Mouse (Mus musculus) midbrain, embryonic 12.5 days (tissue): ENCODE results near the gene Dcst1. TPM values are rescaled to one million over a fixed set of nuclear protein-coding genes. Genes with fewer than 3 reads are reported as not detected.

Source experiments
- ATAC-seq: fragments of 200-750 bp; cut with Nextera tagmentation; 2 replicates; pipeline ENCODE4 v1.8.0; 2017; ENCODE audit warnings: low read depth, moderate TSS enrichment, moderate library complexity; ENCODE audit not compliant: low FRiP score
- H3K27ac ChIP-seq: fragments of 300-500 bp; sonication (generic); replicated peaks from 2 replicates; pipeline ENCODE4 v1.5.1; 2016; ENCODE audit warnings: mild to moderate bottlenecking
- H3K27me3 ChIP-seq: fragments of 300-500 bp; sonication (generic); 2 replicates; pipeline ENCODE4 v1.6.1; 2016; ENCODE audit warnings: mild to moderate bottlenecking
- H3K36me3 ChIP-seq: fragments of 300-500 bp; sonication (generic); 2 replicates; pipeline ENCODE4 v1.6.1; 2016
- H3K4me1 ChIP-seq: fragments of 300-500 bp; sonication (generic); 2 replicates; pipeline ENCODE4 v1.6.1; 2016
- H3K4me2 ChIP-seq: fragments of 300-500 bp; sonication (generic); replicated peaks from 2 replicates; pipeline ENCODE4 v1.6.1; 2016; ENCODE audit warnings: mild to moderate bottlenecking, moderate library complexity
- H3K4me3 ChIP-seq: fragments of 300-500 bp; sonication (generic); 2 replicates; pipeline ENCODE4 v1.5.1; 2016; ENCODE audit warnings: mild to moderate bottlenecking
- H3K9ac ChIP-seq: fragments of 300-500 bp; sonication (generic); replicated peaks from 2 replicates; pipeline ENCODE4 v1.6.1; 2016; ENCODE audit warnings: mild to moderate bottlenecking, moderate library complexity
- H3K9me3 ChIP-seq: fragments of 300-500 bp; sonication (generic); 2 replicates; pipeline ENCODE4 v1.6.1; 2016; ENCODE audit warnings: mild to moderate bottlenecking
- whole genome bisulfite sequencing: fragments of 180-500 bp; shearing (Covaris S2); methylation state at CpG from one replicate; pipeline ENCODE4 v1.1.7; 2016; 5-methylcytosine and 5-hydroxymethylcytosine counted together
- polyA plus RNA-seq: library from polyadenylated mRNA; unstranded; fragments of >200 nt; fragmentation: Nextera tagmentation; extraction: Ambion mirVana; gene quantifications from 2 replicates; pipeline ENCODE4 v1.2.1, GENCODE M21; 2016

Gene Dcst1
- polyA plus RNA-seq, 1 experiment from 2014 or later: 0.20 TPM

DNA sequence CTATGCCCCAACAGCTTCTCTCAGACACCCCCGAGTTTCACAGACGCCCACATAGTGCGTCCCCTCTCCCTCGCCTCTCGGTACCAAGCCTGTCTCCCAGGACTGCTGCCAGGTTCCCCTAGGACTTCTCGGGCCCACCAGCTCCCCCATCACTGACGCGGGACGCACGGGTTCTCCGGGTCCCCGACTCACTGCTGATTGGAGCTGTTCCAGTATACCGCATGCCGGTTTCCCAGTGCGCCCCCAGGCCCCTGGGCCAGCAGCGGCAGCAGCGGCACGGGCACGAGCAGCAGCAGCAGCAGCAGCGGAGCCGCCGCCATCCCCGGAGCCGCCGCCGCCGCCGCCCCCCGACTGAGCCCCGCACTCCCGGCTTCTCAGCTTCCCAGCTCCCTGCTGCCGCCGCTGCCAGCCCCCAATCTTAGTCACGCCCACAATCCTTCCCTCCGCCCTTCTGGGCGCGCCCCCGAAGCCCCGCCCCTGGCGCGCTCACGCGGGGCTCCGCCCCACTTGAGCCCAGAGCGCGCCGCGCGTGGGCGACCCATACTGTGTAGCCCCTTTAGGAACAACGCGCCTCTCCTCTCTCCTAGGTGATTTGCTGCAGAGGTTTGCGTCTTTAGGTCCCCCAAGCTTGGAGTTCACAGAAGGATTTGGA lies 42.4 kb downstream of the Dcst1 start, which contains the start of gene Efna3:
Gene Efna3, minus strand, starts transcription at position 452 of the 652 bp plus-strand sequence.
- H3K9ac ChIP-seq: peak within 1 kb of the TSS; percentile 58
- WGBS: under 1% methylated on average over 43 of the region's 53 CpGs
- ATAC-seq: peak; percentile 20; the same call in 1 of the 2 replicates
- H3K9me3 ChIP-seq: no peaks in the 10 kb centered on the region
- peak within 1 kb of the TSS; percentile 93 for H3K4me2 ChIP-seq
- peak within 1 kb of the TSS; percentile 72 for H3K27ac ChIP-seq
- no peaks in the 10 kb centered on the region for H3K36me3 ChIP-seq
- peak within 1 kb of the TSS; percentile 69 for H3K4me3 ChIP-seq
- H3K27me3 ChIP-seq: peaks cover 79% of the 10 kb centered on the region
- H3K4me1 ChIP-seq: peaks cover 45% of the 10 kb centered on the region

DNA sequence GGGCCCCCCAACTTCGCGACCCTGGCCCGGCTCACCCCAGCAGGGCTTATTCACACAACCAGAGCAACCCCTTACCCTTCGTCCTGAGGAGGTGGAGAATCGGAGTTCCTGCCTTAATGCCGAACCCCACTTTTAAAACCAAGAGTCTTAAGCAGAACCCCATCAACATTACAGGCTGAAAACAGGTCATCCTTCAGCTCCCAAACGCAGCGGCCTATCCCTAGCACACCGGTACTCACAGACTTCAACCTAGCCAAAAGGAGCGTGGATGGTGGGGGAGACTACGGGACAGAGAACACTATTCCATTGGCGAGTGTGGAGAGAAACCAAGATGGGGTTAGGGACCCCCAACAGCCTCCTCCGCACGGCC lies 42.9 kb downstream of the Dcst1 start:
- H3K27ac ChIP-seq: peak overlapping the region; percentile 72
- 2% methylated on average over 14 of the region's 14 CpGs for WGBS

DNA sequence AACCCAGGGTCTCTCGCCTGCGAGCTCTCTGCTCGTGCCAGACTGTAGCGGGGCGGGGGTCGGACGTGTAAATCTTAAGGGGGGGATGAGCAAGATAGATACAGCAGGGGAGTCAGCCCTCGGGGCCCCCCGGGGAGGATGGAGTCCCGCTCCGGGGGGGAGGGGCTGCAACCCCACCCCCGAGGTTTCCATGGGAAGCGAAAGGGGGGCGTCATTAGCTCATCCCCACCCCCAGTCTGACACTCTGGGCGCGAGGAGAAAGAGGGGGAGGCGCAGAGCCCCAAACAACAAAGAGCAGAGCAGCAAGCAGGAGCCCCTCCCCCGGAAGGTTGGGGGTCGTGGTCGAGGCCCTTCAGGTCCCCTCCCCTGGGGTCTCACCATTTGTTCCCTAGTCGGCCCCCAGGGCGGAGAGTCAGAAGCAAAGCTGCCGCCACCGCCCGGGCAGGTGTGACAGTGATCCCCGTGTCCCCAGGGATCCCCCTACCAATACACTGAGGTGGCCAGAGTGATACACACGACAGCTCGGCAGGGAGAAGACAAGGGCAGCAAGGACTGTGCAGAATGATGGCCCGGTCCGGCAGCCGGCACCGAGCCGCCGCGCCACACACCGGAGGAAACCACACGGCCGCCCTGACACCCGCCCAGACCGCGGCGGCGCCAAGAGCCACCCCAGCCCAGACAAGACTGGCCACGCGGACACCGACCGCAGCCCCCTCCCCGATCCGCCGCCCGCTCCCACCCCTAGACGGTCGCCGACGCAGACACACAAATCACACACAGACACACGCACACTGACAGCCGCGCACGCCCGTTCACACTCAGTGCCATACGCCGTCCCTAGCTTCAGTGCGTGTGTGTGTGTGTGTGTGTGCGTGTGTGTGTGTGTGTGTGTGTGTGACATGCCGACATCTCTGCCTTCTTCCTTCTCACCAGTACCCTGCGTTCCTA lies 43.6 kb downstream of the Dcst1 start:
- peak; percentile 31 for ATAC-seq
- Histone ChIP-seq H3K4me3 (peak overlapping the region; percentile 69), H3K9ac (peak overlapping the region; percentile 58), H3K36me3 (no peaks in the 10 kb centered on the region), H3K27ac (peak overlapping the region; percentile 72), H3K9me3 (no peaks in the 10 kb centered on the region), H3K4me1 (peaks cover 54% of the 10 kb centered on the region), H3K4me2 (peak overlapping the region; percentile 93), H3K27me3 (peaks cover 83% of the 10 kb centered on the region)
- under 1% methylated on average over 62 of the region's 66 CpGs for WGBS

More for the DNA sequence above, 42.9 kb downstream of the Dcst1 start:
- H3K27me3 ChIP-seq: peaks cover 79% of the 10 kb centered on the region
- peak overlapping the region; percentile 93 for H3K4me2 ChIP-seq
- H3K9me3 ChIP-seq: no peaks in the 10 kb centered on the region
- no peaks in the 10 kb centered on the region for H3K36me3 ChIP-seq
- H3K4me1 ChIP-seq: peaks cover 50% of the 10 kb centered on the region
- ATAC-seq: no peak
- H3K4me3 ChIP-seq: peak overlapping the region; percentile 69
- H3K9ac ChIP-seq: peak overlapping the region; percentile 58

DNA sequence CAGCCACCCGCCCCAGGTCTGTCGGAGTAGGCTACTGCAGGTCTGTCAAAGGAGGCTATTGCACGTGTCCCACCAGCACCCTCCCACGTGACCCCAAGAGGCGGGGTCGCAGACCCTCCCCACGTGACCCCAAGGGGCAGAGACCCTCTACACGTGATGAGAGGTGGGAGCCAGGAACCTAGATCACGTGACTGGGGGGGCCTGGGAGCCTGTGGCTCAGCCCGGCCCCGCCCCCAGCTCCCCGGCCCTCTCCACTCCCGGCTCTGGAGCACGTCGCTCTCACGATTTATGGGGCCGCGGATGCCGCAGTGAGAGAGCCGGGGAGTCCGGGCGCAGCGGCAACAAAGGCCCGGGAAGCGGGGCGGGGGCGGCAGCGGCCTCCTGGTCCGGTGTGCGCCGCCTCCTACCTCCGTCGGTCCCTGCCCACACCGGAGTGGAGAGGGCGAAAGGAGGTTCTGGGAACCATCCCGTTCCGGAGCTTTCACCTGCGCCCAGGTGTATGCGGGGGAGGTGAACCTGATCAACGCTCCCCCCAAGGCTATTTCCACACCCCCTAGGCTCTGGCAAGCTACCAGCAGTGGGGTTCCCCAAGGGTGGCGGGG lies 44.4 kb downstream of the Dcst1 start:
- Histone ChIP-seq H3K36me3 (no peaks in the 10 kb centered on the region), H3K4me1 (peaks cover 62% of the 10 kb centered on the region), H3K27me3 (peaks cover 84% of the 10 kb centered on the region), H3K4me2 (peak overlapping the region; percentile 93), H3K4me3 (peak overlapping the region; percentile 69), H3K9me3 (no peaks in the 10 kb centered on the region), H3K9ac (peak overlapping the region; percentile 58), H3K27ac (peak overlapping the region; percentile 72)
- ATAC-seq: no peak
- WGBS: under 1% methylated on average over 39 of the region's 41 CpGs

DNA sequence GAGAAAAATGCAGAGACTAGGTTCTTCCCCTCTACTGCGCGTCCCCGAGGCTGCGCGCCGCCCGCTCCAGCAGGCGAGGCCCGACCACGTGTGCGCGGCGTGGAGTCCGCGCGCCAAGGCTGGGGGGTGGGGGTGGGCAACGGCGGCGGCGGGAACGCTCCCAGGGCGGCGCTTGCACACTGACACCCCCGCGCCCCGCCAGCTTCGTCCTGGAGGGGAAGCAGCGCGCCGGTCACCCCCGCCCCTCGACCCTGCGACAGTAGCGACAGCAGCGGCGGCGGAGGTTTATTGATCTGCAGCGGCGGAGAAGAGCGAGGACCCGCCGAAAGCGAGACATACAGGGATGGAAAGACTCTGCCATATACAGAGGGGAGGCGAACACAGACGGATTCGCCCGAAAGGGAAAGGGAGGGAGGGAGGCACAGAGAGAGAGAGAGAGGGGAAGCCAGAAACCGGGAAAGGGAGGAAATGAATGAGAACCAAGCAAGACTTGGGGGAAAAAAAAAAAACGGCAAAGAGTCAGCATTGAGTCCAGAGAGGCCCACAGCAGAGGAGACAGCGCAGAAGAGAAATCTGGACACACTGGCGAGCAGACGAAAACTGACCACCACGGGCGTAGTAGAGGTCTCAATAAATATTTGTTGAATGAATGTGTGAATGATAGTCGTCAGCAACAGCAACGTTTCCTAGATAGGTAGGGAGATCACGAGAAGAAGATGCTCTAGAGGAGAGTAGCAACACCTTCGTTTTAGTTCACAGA lies 45.3 kb downstream of the Dcst1 start:
- H3K27ac ChIP-seq: peak overlapping the region; percentile 72; the same call in 1 of the 2 replicates
- H3K4me2 ChIP-seq: peak overlapping the region; percentile 93
- H3K36me3 ChIP-seq: no peaks in the 10 kb centered on the region
- H3K9ac ChIP-seq: peak overlapping the region; percentile 43
- no peak for ATAC-seq
- H3K27me3 ChIP-seq: peaks cover 93% of the 10 kb centered on the region
- H3K4me3 ChIP-seq: peak overlapping the region; percentile 69
- 3% methylated on average over 58 of the region's 58 CpGs for whole genome bisulfite sequencing
- H3K9me3 ChIP-seq: no peaks in the 10 kb centered on the region
- peaks cover 71% of the 10 kb centered on the region for H3K4me1 ChIP-seq

DNA sequence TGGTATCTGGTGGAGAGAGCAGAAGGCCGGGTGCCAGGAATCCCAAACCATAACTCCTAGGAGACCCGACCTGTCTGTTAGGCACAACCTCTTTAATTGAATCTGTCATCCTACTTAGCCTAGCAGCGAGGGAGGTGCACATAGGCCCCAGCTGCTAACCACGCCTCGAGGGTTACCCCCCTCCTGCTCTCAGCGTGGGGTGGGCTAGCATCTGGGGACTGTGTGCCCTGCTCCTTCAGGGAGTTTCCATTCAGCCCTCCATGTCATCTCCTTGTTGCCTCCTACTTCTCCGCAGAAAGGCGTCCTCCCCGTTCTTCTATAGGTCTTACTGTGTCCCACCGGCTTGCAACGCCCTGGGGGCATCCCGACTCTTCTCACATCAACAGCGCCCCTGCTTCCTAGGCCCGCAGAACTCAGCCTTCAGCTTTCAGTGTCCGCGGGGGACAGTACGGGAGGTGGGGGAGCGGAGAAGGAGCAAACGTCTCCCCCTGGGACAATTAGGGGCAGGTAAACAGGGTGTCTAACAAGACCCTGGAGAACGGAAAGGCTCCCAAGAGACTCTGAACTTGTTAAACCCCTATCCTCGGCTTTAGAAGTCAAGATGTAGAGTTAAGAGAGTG lies 46.0 kb downstream of the Dcst1 start:
- no peak for ATAC-seq
- Histone ChIP-seq H3K4me2 (peak overlapping the region; percentile 93), H3K4me3 (peak overlapping the region; percentile 69), H3K4me1 (peaks cover 72% of the 10 kb centered on the region), H3K27me3 (peaks cover 95% of the 10 kb centered on the region), H3K9ac (peak overlapping the region; percentile 43), H3K36me3 (no peaks in the 10 kb centered on the region), H3K9me3 (no peaks in the 10 kb centered on the region), H3K27ac (no peak overlapping the region; the same call in 1 of the 2 replicates)
- WGBS: 7% methylated on average over 21 of the region's 21 CpGs

DNA sequence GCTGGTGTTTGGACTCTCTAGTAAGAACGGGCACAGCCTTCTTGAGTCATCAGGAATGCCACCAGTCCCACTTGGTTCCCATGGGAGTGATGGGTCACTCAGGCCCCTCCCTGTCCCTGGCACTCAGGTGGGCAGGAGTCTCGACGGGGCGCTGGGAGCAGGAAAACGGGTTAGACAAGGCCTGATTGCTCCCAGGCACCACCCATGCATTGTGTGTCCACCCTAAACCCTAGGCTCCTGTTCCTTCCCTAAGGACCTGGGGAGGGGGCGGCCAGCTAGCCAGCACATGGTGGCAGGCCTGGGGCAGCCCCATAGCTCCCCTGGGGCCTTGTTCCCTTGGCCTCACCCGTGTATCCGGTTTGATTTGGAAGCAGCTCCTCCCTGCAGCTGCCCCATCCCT lies 46.7 kb downstream of the Dcst1 start:
- WGBS: 72% methylated on average over 8 of the region's 8 CpGs
- Histone ChIP-seq H3K4me3 (no peak overlapping the region), H3K4me2 (no peak overlapping the region)

DNA sequence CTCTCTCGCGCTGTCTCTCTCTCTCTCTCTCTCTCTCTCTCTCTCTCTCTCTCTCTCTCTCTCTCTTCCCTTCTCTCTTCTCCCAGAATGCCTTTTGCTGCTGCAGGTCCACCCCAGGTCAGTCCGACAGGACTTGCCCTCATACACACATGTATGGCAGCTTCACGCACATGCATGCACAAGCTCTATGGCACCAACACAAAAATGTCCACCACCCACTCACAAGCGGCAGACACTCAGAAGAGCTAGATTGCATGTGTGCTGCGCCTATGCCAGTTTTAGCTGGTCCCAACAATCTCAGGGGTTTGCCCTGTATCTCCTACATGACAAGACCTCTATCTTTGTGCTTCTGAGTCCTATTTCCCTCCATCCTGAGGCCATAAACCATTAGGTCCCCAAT lies 47.8 kb downstream of the Dcst1 start:
- H3K9ac ChIP-seq: no peak overlapping the region
- WGBS: 57% methylated on average over 6 of the region's 6 CpGs
- no peak for ATAC-seq
- peak overlapping the region; percentile 25 for H3K4me2 ChIP-seq
- H3K36me3 ChIP-seq: no peaks in the 10 kb centered on the region
- H3K27ac ChIP-seq: no peak overlapping the region
- H3K27me3 ChIP-seq: peaks cover 77% of the 10 kb centered on the region
- H3K4me1 ChIP-seq: peaks cover 63% of the 10 kb centered on the region
- no peaks in the 10 kb centered on the region for H3K9me3 ChIP-seq
- H3K4me3 ChIP-seq: no peak overlapping the region

More for the DNA sequence above, 46.7 kb downstream of the Dcst1 start:
- Histone ChIP-seq H3K27me3 (peaks cover 88% of the 10 kb centered on the region), H3K9me3 (no peaks in the 10 kb centered on the region), H3K27ac (no peak overlapping the region), H3K36me3 (no peaks in the 10 kb centered on the region), H3K9ac (no peak overlapping the region), H3K4me1 (peaks cover 72% of the 10 kb centered on the region)
- ATAC-seq: no peak

DNA sequence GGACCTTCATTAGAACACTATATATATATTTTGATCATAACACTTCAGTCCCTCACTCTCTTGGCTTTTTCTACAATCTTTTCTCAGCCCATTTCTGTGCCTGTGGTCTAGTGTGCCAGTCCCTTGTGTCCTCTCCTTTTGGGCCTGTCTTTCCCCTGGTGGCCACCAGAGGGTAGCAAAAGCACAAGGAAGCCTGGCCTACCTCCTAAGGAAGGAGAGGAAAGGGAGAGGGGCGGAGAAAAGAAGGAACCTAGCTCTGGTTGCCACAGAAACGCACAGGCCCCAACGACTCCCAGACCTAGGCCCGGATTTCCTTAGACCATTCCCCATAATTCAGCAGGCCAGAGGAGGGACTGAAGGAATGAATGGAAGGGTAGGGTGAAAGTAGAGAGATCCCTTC lies 48.2 kb downstream of the Dcst1 start:
- 2% methylated on average over 4 of the region's 4 CpGs for WGBS
- Histone ChIP-seq H3K9me3 (no peaks in the 10 kb centered on the region), H3K27me3 (peaks cover 73% of the 10 kb centered on the region), H3K4me1 (peaks cover 59% of the 10 kb centered on the region), H3K36me3 (no peaks in the 10 kb centered on the region), H3K9ac (no peak overlapping the region), H3K4me3 (no peak overlapping the region), H3K27ac (no peak overlapping the region), H3K4me2 (peak overlapping the region; percentile 60)
- ATAC-seq: 0 out of 2 replicates have a peak, but pooled peaks have one; percentile 21

DNA sequence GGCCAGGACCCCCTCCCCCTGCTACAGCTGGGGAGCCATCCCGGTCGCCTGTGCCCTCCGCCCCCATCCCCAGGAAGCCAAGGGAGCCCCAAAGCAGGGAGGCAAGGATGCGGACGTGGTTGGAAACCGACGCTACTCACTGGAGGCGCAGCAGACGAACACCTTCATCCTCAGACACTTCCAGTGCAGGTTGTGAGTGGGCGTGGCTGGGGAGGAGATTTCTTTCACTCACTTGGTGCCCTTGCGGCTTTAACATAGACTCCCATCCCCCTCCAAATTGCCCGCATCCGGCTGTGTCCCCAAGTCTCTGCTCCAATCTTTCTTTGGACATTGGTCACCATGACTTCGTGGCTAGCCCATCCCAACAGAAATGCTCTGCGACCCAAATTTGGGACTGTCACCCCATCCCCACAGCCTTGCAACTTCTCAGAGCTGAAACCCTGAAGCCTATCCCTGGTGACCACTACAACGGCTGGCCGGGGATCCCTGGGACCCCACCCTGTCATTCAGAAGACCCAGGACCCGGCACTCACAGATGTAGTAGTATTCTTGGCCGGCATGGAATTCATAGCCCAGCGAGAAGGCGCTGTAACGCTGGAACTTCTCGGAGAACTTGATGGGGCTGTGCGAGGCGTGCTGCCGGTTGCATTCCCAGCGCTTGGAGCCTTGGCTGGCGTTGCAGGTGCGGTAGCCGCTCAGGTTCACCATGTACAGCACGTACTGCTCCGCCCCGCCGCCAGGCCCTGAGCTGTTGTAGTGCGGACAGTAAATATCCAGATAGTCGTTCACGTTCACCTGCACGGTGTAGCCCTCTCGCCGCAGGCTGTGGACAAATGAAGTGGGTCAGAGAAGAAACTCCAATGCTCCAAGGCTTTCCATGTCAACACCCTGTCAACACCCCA lies 48.9 kb downstream of the Dcst1 start:
- H3K4me1 ChIP-seq: peaks cover 53% of the 10 kb centered on the region
- H3K4me2 ChIP-seq: peak overlapping the region; percentile 60
- peak; percentile 12; the same call in 1 of the 2 replicates for ATAC-seq
- peak overlapping the region; percentile 36 for H3K4me3 ChIP-seq
- no peak overlapping the region for H3K27ac ChIP-seq
- peaks cover 67% of the 10 kb centered on the region for H3K27me3 ChIP-seq
- 8% methylated on average over 40 of the region's 40 CpGs for WGBS
- H3K9me3 ChIP-seq: no peaks in the 10 kb centered on the region
- no peaks in the 10 kb centered on the region for H3K36me3 ChIP-seq
- H3K9ac ChIP-seq: peak overlapping the region; percentile 39; the same call in 1 of the 2 replicates
